Mouse (Mus musculus): Measurements from ENCODE around the gene Minar1.

Minar1 gene

DNA sequence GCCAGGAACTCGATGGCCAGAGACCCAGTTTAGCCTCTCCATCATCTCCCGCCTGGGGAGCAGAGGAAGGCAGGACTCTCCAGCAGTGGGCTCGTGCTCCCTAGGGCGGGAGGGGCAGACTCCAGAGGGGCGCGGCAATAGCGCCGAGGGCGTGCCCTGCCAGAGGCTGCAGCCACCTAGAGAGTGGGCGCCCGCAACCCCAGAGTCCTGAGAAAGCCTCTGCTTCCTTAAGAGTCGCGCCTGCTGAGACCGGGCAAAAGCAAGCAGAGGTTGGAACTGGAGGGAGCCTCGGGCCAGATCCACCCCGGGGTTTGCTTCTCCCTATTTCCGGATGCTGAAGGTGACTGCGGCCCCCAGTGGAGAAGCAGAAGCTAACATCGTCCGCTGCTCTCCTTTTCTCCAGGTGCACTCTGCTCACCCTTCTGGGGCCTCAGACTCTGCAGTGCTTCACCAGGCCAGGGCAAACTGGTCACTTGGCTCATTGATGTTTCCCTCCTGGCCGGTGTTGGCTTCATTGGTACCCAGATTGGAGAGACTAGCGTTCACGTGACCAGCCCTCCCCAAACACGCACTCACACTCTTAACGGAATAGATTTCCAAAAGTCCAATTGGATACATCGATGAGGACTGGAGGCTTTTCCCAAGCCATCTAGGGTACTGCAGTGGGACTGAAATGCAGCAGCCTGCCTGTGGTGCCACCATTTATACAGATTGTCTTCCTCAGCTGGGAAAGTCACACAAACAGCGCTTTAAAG lies at the start of gene Minar1:
Gene Minar1, minus strand, starts transcription at position 120 of the 755 bp plus-strand sequence.
- peak; percentile 10 to 14 for DNase-seq (ENCODE audit: low spot score in 2 of 2)

DNA sequence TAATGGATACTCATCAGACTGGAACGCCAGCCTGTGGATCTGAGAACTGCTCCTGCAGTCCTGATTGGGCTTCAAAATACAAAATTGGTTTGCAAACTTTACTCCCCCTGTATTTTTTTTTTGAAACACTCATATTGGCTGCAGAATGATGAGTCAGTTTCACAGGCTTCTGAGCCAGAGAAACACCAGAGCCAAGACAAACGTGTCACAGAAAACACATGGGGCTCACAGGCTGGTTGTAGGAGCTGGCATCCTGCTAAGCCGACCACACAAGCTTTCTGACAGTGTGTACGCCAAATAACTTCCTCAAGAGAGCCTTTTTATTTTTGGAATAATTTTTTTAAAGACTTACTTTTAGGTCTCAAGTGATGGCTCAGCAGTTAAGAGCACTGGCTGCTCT lies 47.0 kb upstream of the Minar1 start:
- DNase-seq (ENCODE audit: low spot score in 2 of 2) = peak; percentile 62 to 70

GRCm38 (mm10) chr9:89667306-89667942 lies 44.5 kb upstream of the Minar1 start:
- DNase-seq (ENCODE audit: low spot score in 2 of 2) = no peak

GRCm38 (mm10) chr9:89650913-89651312 lies 28.0 kb upstream of the Minar1 start:
- DNase-seq (ENCODE audit: low spot score in 2 of 2) = no peak

DNA sequence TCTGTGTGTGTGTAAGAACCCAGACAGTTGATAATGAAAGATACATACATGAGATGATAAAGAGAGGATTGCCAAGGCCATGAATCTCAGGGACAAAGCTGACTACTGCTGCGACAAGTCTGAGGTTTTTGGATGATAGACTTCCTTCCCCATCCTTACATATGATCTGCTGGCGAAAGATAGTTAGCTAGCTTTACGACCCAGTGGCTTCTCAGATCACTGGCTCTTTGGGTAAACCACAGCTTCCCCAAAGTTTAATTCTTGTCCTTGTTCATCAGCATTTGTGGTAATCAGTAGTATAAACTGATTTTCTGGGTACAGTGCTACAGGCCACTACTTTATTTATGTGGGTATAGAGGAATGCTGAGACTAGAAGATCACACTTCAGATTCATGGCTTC lies 14.5 kb upstream of the Minar1 start:
- no peak for DNase-seq (ENCODE audit: low spot score in 2 of 2)

- DNase-seq (ENCODE audit: low spot score in 2 of 2) = peak; percentile 6
These were observed 474 bp downstream of the Minar1 start for GRCm38 (mm10) chr9:89622296-89623005.

DNA sequence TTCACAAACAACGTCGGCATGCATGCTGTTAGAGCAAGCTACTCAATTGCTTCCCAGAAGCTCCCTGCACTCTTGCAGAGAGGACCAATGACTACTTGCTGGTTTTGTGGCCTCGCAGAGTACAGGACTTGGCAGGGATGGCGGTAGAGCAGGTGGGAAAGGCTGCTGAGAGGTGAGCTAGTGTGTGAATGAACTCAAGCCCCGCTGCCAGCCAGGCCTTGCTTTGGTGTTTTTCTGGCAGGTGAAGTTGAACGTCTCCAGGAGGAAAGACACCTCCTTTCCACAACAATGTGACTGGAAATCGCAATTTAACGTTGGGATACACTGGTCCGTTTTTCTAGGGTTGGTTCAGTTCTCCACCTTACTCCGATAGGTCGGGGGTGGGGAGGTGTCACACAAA lies 1.2 kb downstream of the Minar1 start:
- no peak for DNase-seq (ENCODE audit: low spot score in 2 of 2)

GRCm38 (mm10) chr9:89620347-89620746 lies 2.6 kb downstream of the Minar1 start:
- DNase-seq (ENCODE audit: low spot score in 2 of 2) = peak in 1 of 2 experiments; percentile 4

- no peak for DNase-seq (ENCODE audit: low spot score in 2 of 2)
These were observed 6.0 kb downstream of the Minar1 start for GRCm38 (mm10) chr9:89616946-89617345.

DNA sequence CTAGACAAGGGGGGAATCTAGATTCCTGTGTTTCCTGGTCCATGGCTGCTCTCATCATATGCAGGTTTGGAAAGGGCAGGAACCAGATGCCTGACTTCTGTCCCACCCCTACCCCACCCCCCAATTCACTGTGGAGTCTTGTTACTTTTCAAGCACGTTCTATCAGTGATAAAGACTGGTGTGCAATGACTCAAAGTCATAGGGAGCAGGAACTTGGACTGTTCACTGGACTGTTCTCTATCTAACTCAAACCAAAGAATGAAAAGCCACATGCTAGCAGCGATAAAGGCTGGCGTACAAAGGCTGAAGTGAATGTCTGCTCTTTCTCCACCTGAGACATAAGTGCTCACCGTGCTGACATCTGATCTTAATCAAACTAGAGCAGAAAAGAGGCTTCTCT lies 12.3 kb downstream of the Minar1 start:
- DNase-seq (ENCODE audit: low spot score in 2 of 2) = no peak

DNA sequence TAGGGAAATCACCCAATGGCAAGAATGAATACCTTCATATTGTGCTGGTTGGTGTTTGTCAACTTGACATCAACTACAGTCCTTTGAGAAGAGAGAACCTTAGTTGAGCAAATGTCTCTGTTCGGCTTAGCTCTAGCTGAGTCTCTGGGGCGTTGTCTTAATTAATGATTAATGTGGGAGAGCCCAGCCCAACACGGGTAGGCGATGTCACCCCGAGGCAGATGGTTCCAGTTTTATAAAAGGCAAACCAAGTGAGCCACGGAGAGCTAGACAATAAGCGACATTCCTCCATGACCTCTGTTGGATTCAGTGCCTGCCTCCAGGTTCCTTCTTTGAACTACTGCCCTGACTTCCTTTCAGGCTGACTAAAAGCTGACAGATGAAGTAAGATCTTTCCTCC lies 15.6 kb downstream of the Minar1 start:
- DNase-seq (ENCODE audit: low spot score in 2 of 2) = no peak

GRCm38 (mm10) chr9:89606256-89606655 lies 16.7 kb downstream of the Minar1 start:
- DNase-seq (ENCODE audit: low spot score in 2 of 2) = no peak

GRCm38 (mm10) chr9:89601891-89602290 lies 21.0 kb downstream of the Minar1 start:
- DNase-seq (ENCODE audit: low spot score in 2 of 2) = no peak

DNA sequence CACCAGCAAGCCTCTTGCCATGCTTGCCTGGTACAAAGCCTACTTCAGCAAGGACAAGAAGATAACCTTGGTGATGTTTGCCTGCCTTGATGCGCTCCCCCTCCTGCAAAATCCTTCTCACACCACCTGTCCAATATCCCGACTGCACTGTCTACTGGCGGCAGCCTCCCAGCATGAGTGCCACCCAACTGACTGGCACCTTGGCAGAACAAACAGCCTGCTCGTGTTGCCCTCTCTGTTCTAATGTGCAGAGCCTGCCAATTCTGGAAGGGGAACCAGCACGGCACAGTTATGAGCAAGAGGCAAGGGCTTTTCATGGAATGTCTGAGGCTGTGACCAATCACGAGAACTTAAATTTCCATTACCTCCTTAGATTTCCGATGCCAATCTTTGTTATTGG lies 22.2 kb downstream of the Minar1 start:
- DNase-seq (ENCODE audit: low spot score in 2 of 2) = no peak

GRCm38 (mm10) chr9:89597071-89597470 lies 25.9 kb downstream of the Minar1 start:
- no peak for DNase-seq (ENCODE audit: low spot score in 2 of 2)

GRCm38 (mm10) chr9:89596392-89596791 lies 26.5 kb downstream of the Minar1 start:
- no peak for DNase-seq (ENCODE audit: low spot score in 2 of 2)

GRCm38 (mm10) chr9:89592391-89592790 lies 30.5 kb downstream of the Minar1 start:
- DNase-seq (ENCODE audit: low spot score in 2 of 2) = no peak

DNA sequence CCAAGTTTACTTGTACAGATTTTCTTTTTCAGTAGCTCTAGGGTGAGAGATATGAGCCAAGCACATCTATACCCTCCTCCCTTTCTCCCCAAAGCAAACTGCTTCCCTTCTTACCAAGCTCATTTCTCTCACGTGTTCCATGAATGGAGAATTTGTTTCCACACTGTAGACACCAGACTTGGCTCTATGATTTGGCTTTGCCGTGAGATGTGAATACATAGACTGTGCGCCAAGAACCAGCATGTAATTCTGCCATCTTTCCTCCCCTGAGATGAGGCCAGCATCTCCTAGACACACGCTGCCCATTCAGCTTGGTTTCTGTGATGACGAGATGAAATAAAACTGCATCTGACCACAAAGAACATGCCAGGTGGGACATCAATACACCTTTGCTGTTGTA lies 44.5 kb downstream of the Minar1 start:
- DNase-seq (ENCODE audit: low spot score in 2 of 2) = no peak

DNA sequence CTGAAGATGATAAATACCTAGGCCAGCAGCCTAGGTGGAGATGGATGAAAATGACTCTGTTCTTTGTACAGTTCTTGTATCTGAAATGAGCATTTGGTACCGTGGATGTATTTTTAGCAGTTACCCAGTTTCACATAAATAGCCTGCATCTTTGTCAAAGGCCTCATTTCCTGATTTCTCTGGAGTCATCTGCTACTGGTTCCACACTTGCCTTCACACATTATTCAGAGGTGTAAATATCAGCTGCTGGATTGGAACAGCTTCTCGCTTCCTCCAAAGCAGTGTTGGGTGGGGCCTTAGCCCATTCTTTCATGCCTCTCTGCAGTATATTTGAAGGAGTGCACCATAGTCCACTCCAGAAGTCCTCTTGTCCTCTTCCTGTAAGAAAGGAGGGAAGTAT lies 70.3 kb downstream of the Minar1 start:
- DNase-seq (ENCODE audit: low spot score in 2 of 2) = peak; percentile 13 to 56
